Mouse (Mus musculus) liver, embryonic 12.5 days (tissue): ENCODE results near the gene Olfr329-ps. TPM values are rescaled to one million over a fixed set of nuclear protein-coding genes. Genes with fewer than 3 reads are reported as not detected.
"Not testable (repeated sequence)": the region's sequence is repeated elsewhere in the genome, so short reads cannot be mapped to it uniquely, and the experiment has no call there.

ENCODE experiments used
- ATAC-seq: fragments of 200-750 bp; cut with Nextera tagmentation; 2 replicates; pipeline ENCODE4 v1.8.0; 2017; ENCODE audit warnings: moderate number of reproducible peaks, mild to moderate bottlenecking, moderate library complexity
- H3K27ac ChIP-seq: fragments of 300-500 bp; sonication (generic); 2 replicates; pipeline ENCODE4 v1.5.1; 2016; ENCODE audit warnings: mild to moderate bottlenecking
- H3K27me3 ChIP-seq: fragments of 300-500 bp; sonication (generic); replicated peaks from 2 replicates; pipeline ENCODE4 v1.6.1; 2016; ENCODE audit warnings: mild to moderate bottlenecking, moderate library complexity
- H3K36me3 ChIP-seq: fragments of 300-500 bp; sonication (generic); 2 replicates; pipeline ENCODE4 v1.6.1; 2016; ENCODE audit warnings: mild to moderate bottlenecking, moderate library complexity
- H3K4me1 ChIP-seq: fragments of 300-500 bp; sonication (generic); 2 replicates; pipeline ENCODE4 v1.6.1; 2016
- H3K4me2 ChIP-seq: fragments of 300-500 bp; sonication (generic); 2 replicates; pipeline ENCODE4 v1.6.1; 2016; ENCODE audit warnings: mild to moderate bottlenecking, moderate library complexity
- H3K4me3 ChIP-seq: fragments of 300-500 bp; sonication (generic); 2 replicates; pipeline ENCODE4 v1.5.1; 2016; ENCODE audit warnings: mild to moderate bottlenecking, moderate library complexity
- H3K9ac ChIP-seq: fragments of 300-500 bp; sonication (generic); 2 replicates; pipeline ENCODE4 v1.6.1; 2016; ENCODE audit warnings: mild to moderate bottlenecking, moderate library complexity
- H3K9me3 ChIP-seq: fragments of 300-500 bp; sonication (generic); replicated peaks from 2 replicates; pipeline ENCODE4 v1.6.1; 2016; ENCODE audit warnings: mild to moderate bottlenecking, moderate library complexity
- WGBS: fragments of 180-500 bp; shearing (Covaris S2); methylation state at CpG from one replicate; pipeline ENCODE4 v1.1.7; 2016; ENCODE audit not compliant: insufficient replicate concordance; 5-methylcytosine and 5-hydroxymethylcytosine counted together
- polyA plus RNA-seq: library from polyadenylated mRNA; unstranded; fragments of >200 nt; fragmentation: Nextera tagmentation; extraction: Ambion mirVana; gene quantifications from 2 replicates; pipeline ENCODE4 v1.2.1, GENCODE M21; 2016

Olfr329-ps gene
- not detected in 2 replicates for polyA plus RNA-seq

DNA sequence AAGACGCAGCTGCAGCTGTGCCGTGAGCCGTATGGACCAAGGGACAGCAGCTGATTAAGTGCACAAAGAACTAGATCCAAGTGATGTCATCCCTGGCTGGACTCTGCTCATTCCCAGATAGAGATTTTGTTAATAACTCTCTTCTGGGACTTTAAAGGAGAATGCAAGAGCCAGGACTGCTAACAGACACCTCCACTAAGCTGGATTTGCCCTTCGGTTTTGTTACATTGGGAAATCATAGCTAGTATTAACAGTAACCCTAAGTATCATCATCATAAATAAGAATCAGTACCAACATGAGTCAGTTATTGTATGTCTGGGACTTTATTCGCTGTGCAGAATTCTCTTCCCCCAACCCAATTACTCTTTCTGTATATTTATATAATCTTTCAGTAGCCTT, at the start of gene Olfr329-ps:
Gene Olfr329-ps (minus strand): TSS at position 101 of the 400 bp plus-strand sequence.
- Histone ChIP-seq H3K27ac (no peak within 1 kb of the TSS), H3K4me1 (no peaks in the 10 kb centered on the region), H3K27me3 (no peaks in the 10 kb centered on the region), H3K36me3 (no peaks in the 10 kb centered on the region), H3K9me3 (no peaks in the 10 kb centered on the region), H3K4me3 (no peak within 1 kb of the TSS), H3K9ac (no peak within 1 kb of the TSS), H3K4me2 (no peak within 1 kb of the TSS)
- ATAC-seq = no peak
- WGBS = 66% methylated on average over 5 of the region's 5 CpGs

DNA sequence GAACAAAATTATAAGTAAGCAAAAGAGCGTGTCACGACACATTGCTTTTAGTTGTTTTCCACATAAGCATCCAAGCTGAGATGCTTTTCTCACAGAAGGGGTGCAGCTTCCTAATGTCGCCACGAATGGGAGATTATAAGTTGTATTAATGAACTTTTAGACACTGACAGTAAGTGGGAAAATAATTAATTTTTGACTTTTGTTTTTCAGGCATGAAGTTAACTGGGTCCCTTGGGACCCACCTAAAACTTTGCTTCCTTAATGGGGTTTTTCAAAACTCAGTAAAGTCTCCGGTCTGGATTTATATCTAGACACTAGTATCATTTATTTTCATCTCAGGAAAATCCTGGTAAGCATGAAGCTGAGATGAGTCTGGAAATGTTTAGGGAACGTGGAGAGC, 48.6 kb upstream of the Olfr329-ps start, which contains the start of gene Olfr324:
Gene Olfr324 (plus strand): TSS at position 301 of the 400 bp plus-strand sequence.
- no peak within 1 kb of the TSS for H3K9ac ChIP-seq
- no peak for ATAC-seq
- H3K4me1 ChIP-seq = peaks cover 8% of the 10 kb centered on the region; the same call in 1 of the 2 replicates
- H3K4me2 ChIP-seq = no peak within 1 kb of the TSS
- H3K36me3 ChIP-seq = no peaks in the 10 kb centered on the region
- no peaks in the 10 kb centered on the region for H3K9me3 ChIP-seq
- no peaks in the 10 kb centered on the region for H3K27me3 ChIP-seq
- H3K27ac ChIP-seq = no peak within 1 kb of the TSS
- no peak within 1 kb of the TSS for H3K4me3 ChIP-seq
- 62% methylated on average over 6 of the region's 6 CpGs for WGBS

DNA sequence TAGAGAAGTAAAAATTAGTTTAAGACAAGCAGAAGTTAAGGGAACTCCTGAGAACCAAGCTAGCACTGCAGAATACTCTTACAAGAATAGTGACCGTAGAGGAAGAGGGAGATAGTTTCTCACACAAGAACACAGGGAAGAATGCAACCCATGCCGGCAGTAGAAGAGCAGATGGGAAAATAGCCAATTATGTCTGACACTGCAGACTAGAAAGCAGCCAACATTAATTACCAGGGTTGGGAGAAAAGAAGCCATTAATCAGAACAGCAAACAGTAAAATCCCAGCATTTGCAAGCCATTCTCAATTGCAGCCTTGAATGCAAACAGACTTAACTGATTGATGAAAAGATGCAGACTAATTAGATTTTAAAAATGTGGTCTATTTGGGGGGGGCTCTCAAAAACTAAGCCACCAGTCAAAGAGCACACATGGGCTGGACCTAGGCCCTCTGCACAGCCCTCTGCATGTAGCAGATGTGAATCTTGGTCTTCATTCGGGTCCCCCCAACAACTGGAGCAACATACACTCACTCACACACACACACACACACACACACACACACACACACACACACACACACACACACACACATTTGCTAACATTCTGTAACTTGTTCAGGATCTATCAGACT, 42.5 kb upstream of the Olfr329-ps start:
- no peaks in the 10 kb centered on the region for H3K9me3 ChIP-seq
- peaks cover 38% of the 10 kb centered on the region for H3K4me1 ChIP-seq
- WGBS = 77% methylated on average over 3 of the region's 3 CpGs
- no peak overlapping the region for H3K4me2 ChIP-seq
- no peaks in the 10 kb centered on the region for H3K36me3 ChIP-seq
- H3K4me3 ChIP-seq = no peak overlapping the region
- H3K27me3 ChIP-seq = no peaks in the 10 kb centered on the region
- no peak overlapping the region for H3K9ac ChIP-seq
- H3K27ac ChIP-seq = peak overlapping the region; percentile 40; the same call in 1 of the 2 replicates
- no peak for ATAC-seq

DNA sequence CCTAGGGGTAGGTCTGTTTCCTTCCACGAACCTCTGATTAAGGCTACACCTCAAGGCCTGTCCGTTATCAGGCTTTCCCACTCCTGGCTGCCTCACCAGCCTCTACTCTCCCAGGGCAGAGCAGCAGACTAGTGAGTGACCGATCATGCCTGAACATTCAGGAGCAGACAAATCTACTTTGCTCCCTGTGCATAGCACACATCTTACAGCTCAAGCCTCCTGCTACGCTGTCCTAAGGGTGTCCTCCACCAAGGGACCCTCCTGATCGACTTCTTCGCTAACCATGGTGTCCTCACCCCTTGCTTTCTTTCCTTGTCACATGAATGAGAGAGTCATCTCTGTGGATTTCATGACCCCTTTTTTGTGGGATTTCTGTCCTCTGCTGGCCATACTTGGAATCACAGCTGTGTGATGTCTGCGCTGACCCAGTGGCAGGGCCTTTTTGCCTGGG, 41.7 kb upstream of the Olfr329-ps start:
- WGBS = 29% methylated on average over 7 of the region's 7 CpGs
- Histone ChIP-seq H3K4me1 (peaks cover 38% of the 10 kb centered on the region), H3K9ac (peak overlapping the region; percentile 44; the same call in 1 of the 2 replicates), H3K27me3 (no peaks in the 10 kb centered on the region), H3K4me2 (peak overlapping the region; percentile 54), H3K36me3 (no peaks in the 10 kb centered on the region), H3K27ac (peak overlapping the region; percentile 90), H3K9me3 (no peaks in the 10 kb centered on the region), H3K4me3 (peak overlapping the region; percentile 21; the same call in 1 of the 2 replicates)
- peak; percentile 100 for ATAC-seq

DNA sequence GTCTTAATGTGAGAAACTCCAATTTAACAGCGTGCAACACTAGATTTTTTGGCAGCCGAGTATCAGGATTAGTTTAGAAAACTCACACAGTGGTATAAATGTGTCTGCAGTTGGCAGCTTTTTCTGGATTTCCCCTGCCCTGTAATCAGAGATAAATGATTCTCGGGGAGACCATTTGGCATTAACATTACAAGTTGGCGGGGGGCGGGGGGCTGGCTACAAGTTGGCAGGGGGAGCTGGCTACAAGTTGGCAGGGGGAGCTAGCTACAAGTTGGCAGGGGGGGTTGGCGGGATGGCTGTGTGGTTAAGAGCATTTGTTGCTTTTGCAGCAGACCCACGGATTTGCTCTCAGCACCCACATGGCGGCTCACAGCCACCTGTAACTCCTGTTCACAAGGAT, 32.4 kb upstream of the Olfr329-ps start:
- ATAC-seq = no peak
- H3K36me3 ChIP-seq = no peaks in the 10 kb centered on the region
- 62% methylated on average over 8 of the region's 8 CpGs for WGBS

DNA sequence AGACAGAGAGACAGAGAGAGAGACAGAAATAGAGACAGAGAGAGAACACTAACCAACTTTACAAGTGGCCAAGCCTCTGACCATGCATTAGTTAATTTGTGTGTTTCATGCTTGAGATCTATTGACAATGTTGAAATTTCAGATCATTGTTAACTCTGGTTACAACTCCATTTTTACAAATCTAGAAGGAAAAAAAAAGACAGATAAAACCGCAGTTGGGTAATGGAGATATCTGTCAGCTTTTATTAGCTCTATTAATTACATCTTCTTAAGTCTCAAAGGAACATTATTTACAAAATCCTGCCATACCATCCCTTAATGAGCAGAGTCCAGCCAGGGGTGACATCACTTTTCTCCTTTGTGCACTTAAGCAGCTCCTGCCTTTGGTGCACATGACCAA, 31.2 kb upstream of the Olfr329-ps start, which contains the start of gene Olfr325:
Gene Olfr325 (plus strand): TSS at position 301 of the 400 bp plus-strand sequence.
- Histone ChIP-seq H3K4me3 (no peak within 1 kb of the TSS), H3K27ac (no peak within 1 kb of the TSS), H3K4me2 (no peak within 1 kb of the TSS), H3K9me3 (no peaks in the 10 kb centered on the region), H3K27me3 (peaks cover 4% of the 10 kb centered on the region), H3K9ac (no peak within 1 kb of the TSS), H3K4me1 (no peaks in the 10 kb centered on the region), H3K36me3 (no peaks in the 10 kb centered on the region)
- no peak for ATAC-seq
- WGBS = 71% methylated on average over 1 of the region's 1 CpGs

More for the DNA sequence above, 32.4 kb upstream of the Olfr329-ps start:
- H3K4me1 ChIP-seq = no peaks in the 10 kb centered on the region
- peaks cover 4% of the 10 kb centered on the region for H3K27me3 ChIP-seq
- no peak overlapping the region for H3K9ac ChIP-seq
- H3K9me3 ChIP-seq = no peaks in the 10 kb centered on the region
- no peak overlapping the region for H3K4me3 ChIP-seq
- no peak overlapping the region for H3K4me2 ChIP-seq
- no peak overlapping the region for H3K27ac ChIP-seq

DNA sequence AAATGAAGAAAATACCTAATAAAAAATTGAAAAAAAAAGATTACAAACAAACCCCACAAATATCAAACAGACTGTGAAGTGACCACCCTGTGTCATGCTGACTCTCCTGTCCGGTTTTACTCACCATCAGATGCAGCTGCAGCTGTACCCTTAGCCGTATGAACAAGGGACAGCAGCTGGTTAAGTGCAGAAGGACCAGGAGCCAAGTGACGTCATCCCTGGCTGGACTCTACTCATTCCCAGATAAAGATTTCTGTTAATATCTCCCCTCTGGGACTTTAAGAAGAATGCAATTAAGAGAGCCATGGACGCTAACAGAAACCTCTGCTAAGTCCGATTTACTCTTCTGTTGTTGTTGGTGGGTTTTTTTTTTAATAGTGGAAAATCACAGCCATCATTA, 24.2 kb upstream of the Olfr329-ps start, which contains the start of gene Olfr224:
Gene Olfr224 (minus strand): TSS at position 149 of the 400 bp plus-strand sequence.
- no peaks in the 10 kb centered on the region for H3K36me3 ChIP-seq
- no peaks in the 10 kb centered on the region for H3K27me3 ChIP-seq
- no peak within 1 kb of the TSS for H3K9ac ChIP-seq
- H3K4me1 ChIP-seq = no peaks in the 10 kb centered on the region
- H3K4me2 ChIP-seq = no peak within 1 kb of the TSS
- ATAC-seq = no peak
- no peak within 1 kb of the TSS for H3K4me3 ChIP-seq
- H3K27ac ChIP-seq = no peak within 1 kb of the TSS
- 62% methylated on average over 5 of the region's 5 CpGs for WGBS
- no peaks in the 10 kb centered on the region for H3K9me3 ChIP-seq

DNA sequence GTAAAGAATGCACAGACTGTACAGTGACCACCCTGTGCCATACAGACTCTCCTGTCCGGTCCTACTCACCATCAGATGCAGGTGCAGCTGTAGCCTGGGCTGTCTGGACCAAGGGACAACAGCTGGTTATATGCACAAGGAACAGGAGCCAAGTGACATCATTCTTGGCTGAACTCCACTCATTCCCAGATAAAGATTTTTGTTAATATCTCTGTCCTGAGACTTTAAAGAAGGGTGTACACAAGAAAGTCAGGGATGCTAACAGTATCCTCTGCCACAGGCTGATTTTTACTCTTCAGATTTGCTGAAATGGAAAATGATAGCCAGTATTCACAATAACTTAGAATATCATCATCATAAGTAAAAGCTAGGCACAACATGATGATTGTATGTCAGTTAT, 9.3 kb upstream of the Olfr329-ps start, which contains the start of gene Olfr328:
Gene Olfr328 (minus strand): TSS at position 101 of the 400 bp plus-strand sequence.
- Histone ChIP-seq H3K4me3 (no peak within 1 kb of the TSS), H3K9ac (no peak within 1 kb of the TSS), H3K4me2 (no peak within 1 kb of the TSS), H3K27me3 (no peaks in the 10 kb centered on the region; the same call in 1 of the 2 replicates), H3K9me3 (no peaks in the 10 kb centered on the region), H3K4me1 (no peaks in the 10 kb centered on the region), H3K27ac (no peak within 1 kb of the TSS), H3K36me3 (no peaks in the 10 kb centered on the region)
- WGBS = 55% methylated on average over 1 of the region's 1 CpGs
- ATAC-seq = no peak

DNA sequence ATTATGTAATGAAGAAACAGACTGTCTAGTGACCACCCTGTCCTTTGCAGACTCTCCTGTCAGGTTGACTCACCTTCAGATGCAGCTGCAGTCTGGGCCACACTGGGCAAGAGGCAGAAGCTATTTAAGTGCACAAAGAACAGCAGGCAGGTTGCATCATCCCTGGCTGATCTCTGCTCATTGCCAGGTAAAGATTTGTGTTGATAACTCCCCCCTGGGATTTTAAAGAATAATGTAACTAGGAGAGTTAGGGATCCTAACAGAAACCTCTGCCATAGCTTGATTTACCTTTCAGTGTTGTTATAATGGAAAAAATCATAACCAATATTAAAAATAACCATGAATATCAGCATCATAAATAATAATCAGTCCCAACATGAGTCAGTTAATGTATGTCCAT, 11.5 kb downstream of the Olfr329-ps start, which contains the start of gene Olfr330:
Gene Olfr330 (minus strand): TSS at position 101 of the 400 bp plus-strand sequence.
- H3K9ac ChIP-seq = not testable (repeated sequence)

DNA sequence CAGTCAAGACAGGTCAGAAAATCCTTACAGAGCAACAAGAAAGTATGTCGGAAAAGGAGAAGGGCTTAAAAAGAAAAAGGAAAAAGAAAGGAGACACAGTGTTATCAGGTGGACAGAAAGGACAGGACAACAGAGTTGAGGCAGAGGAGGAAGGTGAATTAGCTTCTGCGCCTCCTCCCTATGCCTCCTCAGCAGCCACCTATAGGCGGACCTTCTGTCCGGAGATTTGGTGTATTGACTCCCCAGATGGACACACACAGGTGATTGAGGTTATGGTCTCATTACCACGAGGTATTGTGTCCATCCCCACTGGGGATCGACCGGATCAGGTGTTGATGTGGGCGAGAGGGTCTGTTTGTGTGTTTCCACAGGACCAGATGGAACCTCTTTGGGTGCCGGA, 26.5 kb downstream of the Olfr329-ps start:
- WGBS = 73% methylated on average over 8 of the region's 9 CpGs

More for the DNA sequence above, 11.5 kb downstream of the Olfr329-ps start, which contains the start of gene Olfr330:
- H3K4me2 ChIP-seq, H3K27me3 ChIP-seq, H3K9me3 ChIP-seq, ATAC-seq, H3K4me1 ChIP-seq, H3K4me3 ChIP-seq, H3K36me3 ChIP-seq, H3K27ac ChIP-seq: not testable (repeated sequence)

DNA sequence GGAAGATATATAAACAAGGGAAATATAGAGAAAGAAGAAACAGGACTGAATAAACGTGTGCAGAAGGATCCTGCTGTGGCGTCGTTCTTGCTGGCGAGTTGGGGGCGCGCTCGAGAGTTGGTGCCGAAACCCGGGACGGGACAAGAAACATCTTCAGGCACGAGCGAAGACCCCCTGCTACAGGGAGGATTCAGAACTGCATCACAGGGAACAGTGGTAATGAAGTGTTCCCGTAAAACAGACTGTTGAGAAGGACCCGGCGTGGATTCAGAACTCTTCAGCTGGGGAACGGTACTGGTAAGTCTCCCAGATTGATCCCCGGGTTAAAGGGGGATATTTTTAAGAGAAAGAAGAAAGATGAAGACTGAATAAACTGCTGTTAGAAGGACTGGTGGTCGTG, 27.3 kb downstream of the Olfr329-ps start:
- not testable (repeated sequence) for H3K36me3 ChIP-seq, H3K4me3 ChIP-seq, H3K9ac ChIP-seq, H3K4me1 ChIP-seq, H3K27me3 ChIP-seq, H3K9me3 ChIP-seq, H3K27ac ChIP-seq, H3K4me2 ChIP-seq, ATAC-seq
- 84% methylated on average over 18 of the region's 18 CpGs for WGBS

More for the DNA sequence above, 26.5 kb downstream of the Olfr329-ps start:
- H3K4me3 ChIP-seq, H3K4me1 ChIP-seq, H3K36me3 ChIP-seq, H3K27me3 ChIP-seq, H3K9me3 ChIP-seq, ATAC-seq, H3K9ac ChIP-seq, H3K27ac ChIP-seq, H3K4me2 ChIP-seq: not testable (repeated sequence)

DNA sequence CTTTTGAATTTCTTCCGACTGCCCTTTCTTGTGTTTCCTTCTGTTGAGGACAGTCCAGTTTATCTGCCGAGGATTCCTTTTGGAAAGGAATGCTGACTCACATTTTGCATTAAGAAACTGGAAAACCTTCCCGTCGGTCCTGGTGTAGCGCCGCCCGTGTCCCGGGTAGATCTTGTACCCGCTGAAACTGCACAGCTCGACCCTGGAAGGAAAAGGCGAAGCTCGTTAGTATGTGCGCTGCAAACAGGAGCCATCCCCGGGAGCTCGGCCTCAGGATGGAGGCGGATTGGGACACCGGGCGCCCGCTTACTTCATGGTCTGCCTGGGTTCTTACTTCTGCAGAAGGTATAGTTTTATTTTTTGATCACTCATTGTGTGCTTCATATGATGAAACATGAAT, 37.2 kb downstream of the Olfr329-ps start:
- H3K36me3 ChIP-seq, H3K9ac ChIP-seq, H3K4me3 ChIP-seq, H3K27me3 ChIP-seq, H3K27ac ChIP-seq, H3K4me1 ChIP-seq, H3K9me3 ChIP-seq, ATAC-seq, H3K4me2 ChIP-seq: not testable (repeated sequence)
- 71% methylated on average over 19 of the region's 19 CpGs for WGBS
